Mouse (Mus musculus): ENCODE results near the gene Slc35f3.

DNA sequence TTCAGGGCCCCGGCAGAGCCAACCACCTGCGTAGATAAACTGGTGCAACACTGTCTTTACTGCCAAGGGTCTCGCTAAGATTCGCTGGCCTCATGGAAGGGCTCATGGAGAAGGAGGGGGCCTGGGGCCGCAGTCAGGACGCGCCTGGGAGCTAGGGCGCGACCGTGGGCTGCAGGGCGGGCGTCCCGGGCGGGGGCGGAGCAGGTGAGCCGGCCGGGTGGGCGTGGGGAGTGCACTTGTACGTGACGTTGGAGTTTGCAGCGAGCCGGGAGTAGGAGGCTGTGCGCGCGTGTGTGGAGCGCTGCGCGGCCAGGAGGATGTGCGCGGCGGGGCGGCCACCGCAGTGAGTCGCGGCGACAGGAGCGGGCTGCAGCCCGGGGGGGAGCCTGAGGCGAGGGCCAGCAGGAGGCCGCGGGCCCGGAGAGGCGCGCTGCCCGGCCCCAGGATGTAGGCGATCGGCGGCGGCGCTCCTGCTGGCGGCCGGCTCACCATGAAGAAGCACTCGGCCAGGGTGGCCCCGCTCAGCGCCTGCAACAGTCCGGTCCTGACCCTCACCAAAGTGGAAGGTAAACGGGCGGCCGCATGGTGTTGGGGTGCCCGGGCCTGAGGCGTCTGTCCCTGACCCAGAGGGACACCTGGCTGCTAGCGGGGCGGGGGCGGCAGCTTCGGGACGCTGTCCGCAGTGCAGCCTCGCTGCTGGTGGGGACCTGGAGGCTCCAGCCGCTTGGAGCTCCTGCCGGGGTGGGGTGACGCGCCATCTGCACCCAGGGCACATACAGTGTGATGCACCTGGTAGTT is at the start of gene Slc35f3:
- no peak for TF ChIP-seq CTCF (IDR thresholded peaks at IDR 0.05; ENCODE audit: insufficient read depth, low read length)
- TF ChIP-seq POLR2A (IDR thresholded peaks at IDR 0.05; ENCODE audit: borderline replicate concordance, extremely low read depth, low read depth, low read length), result no peak
